Mouse (Mus musculus) layer of hippocampus, postnatal 14 days (tissue): ENCODE measurements around the gene Zcchc12. TPM values are rescaled to one million over a fixed set of nuclear protein-coding genes. Genes with fewer than 3 reads are reported as not detected.
A peak's percentile ranks its signal among the peaks of the same experiment; 100 is the strongest.

Source experiments
- DNase-seq, 2 experiments: peaks; one replicate each; pipeline ENCODE4 v3.0.0; 2021 to 2022; ENCODE audit warnings: low spot score in 2 of 2, mixed read lengths in 1 of 2
- long read RNA-seq, 2 experiments: library from polyadenylated mRNA; stranded (forward); transcript quantifications; one replicate each; pipeline ENCODE4 v2.0.0; 2021
- total RNA-seq, 2 experiments: library from RNA; stranded (reverse); gene quantifications; 2 replicates each; pipeline ENCODE4 v1.2.3; 2021

Gene Zcchc12
- total RNA-seq = 10 to 100 TPM; 42.7 to 43.7 TPM
- long read RNA-seq, experiment 1, transcript Zcchc12-202 (4 exons, 2,197 nt) = minor isoform, 6 of 73 reads
- long read RNA-seq, experiment 1, transcript Zcchc12-204 (5 exons, 2,181 nt) = major isoform, 7 of 73 reads
- long read RNA-seq, experiment 1, transcript Zcchc12-201 (4 exons, 2,089 nt) = major isoform, 7 of 73 reads
- long read RNA-seq, experiment 1, partial matches to known transcripts = 10 of 73 reads
- long read RNA-seq, experiment 1, other reads (novel, unspliced or antisense) = 43 of 73 reads
- long read RNA-seq, experiment 2, transcript Zcchc12-204 (5 exons, 2,181 nt) = minor isoform, 6 of 66 reads
- long read RNA-seq, experiment 2, transcript Zcchc12-201 (4 exons, 2,089 nt) = major isoform, 9 of 66 reads
- long read RNA-seq, experiment 2, partial matches to known transcripts = 14 of 66 reads
- long read RNA-seq, experiment 2, other reads (novel, unspliced or antisense) = 35 of 66 reads

GRCm38 (mm10) chrX:36195736-36196525 lies at the start of gene Zcchc12:
Zcchc12 (plus strand) TSS chrX:36195904.
- DNase-seq = peak; percentile 18 to 29

- DNase-seq = no peak
These were observed 49.0 kb upstream of the Zcchc12 start for GRCm38 (mm10) chrX:36146746-36147145.

- no peak for DNase-seq
These were observed 45.6 kb upstream of the Zcchc12 start for GRCm38 (mm10) chrX:36150100-36150499.

GRCm38 (mm10) chrX:36156677-36157076 lies 39.0 kb upstream of the Zcchc12 start:
- DNase-seq = no peak

GRCm38 (mm10) chrX:36161567-36161966 lies 34.1 kb upstream of the Zcchc12 start:
- peak in 1 of 2 experiments; percentile 4 for DNase-seq

- DNase-seq = peak; percentile 26 to 34
These were observed 12.1 kb upstream of the Zcchc12 start for GRCm38 (mm10) chrX:36183625-36184024.

GRCm38 (mm10) chrX:36186036-36186435 lies 9.7 kb upstream of the Zcchc12 start:
- no peak for DNase-seq

- DNase-seq = peak in 1 of 2 experiments; percentile 4
These were observed 9.3 kb upstream of the Zcchc12 start for GRCm38 (mm10) chrX:36186443-36186842.

- no peak for DNase-seq
These were observed 1.8 kb upstream of the Zcchc12 start for GRCm38 (mm10) chrX:36193951-36194350.

GRCm38 (mm10) chrX:36209554-36209953 lies 13.8 kb downstream of the Zcchc12 start:
- no peak for DNase-seq

GRCm38 (mm10) chrX:36211216-36211615 lies 15.5 kb downstream of the Zcchc12 start:
- no peak for DNase-seq

- DNase-seq = no peak
These were observed 25.7 kb downstream of the Zcchc12 start for GRCm38 (mm10) chrX:36221366-36221765.

- peak; percentile 73 to 86 for DNase-seq
These were observed 30.1 kb downstream of the Zcchc12 start for GRCm38 (mm10) chrX:36225777-36226176.

- peak; percentile 49 to 61 for DNase-seq
These were observed 30.9 kb downstream of the Zcchc12 start for GRCm38 (mm10) chrX:36226577-36226976.

GRCm38 (mm10) chrX:36228861-36229260 lies 33.2 kb downstream of the Zcchc12 start:
- no peak for DNase-seq

- no peak for DNase-seq
These were observed 33.6 kb downstream of the Zcchc12 start for GRCm38 (mm10) chrX:36229273-36229672.

- peak in 1 of 2 experiments; percentile 18 for DNase-seq
These were observed 39.9 kb downstream of the Zcchc12 start for GRCm38 (mm10) chrX:36235652-36236051.

Other genes starting within 250 kb of the Zcchc12 start
- gene Il13ra1, start 83.8 kb upstream of the Zcchc12 start, total RNA-seq = 1 to 10 TPM; 4.1 to 4.8 TPM
- 10 to 100 TPM; 17.7 to 17.9 TPM for gene Lonrf3, start 132.4 kb downstream of the Zcchc12 start, total RNA-seq
- gene Gm6268, start 205.4 kb downstream of the Zcchc12 start, total RNA-seq = not detected